Mouse (Mus musculus) gastrocnemius, postnatal 14 days (tissue): ENCODE measurements around the gene Ucma. TPM values are rescaled to one million over a fixed set of nuclear protein-coding genes. Genes with fewer than 3 reads are reported as not detected.

ENCODE experiments used
- DNase-seq: peaks from one replicate; pipeline ENCODE4 v3.0.0; 2021; ENCODE audit warnings: mixed read lengths
- intact Hi-C: fragments of 180-260 bp; cut with DNase I; formaldehyde crosslinking; loops from one replicate; pipeline ENCODE4 v1.15.1; 2025; ENCODE audit warnings: low total_unique reads
- total RNA-seq, 2 experiments: library from RNA; stranded (reverse); gene quantifications; 2 replicates each; pipeline ENCODE4 v1.2.3; 2021

Ucma gene
- total RNA-seq, 2 experiments from 2014 or later: 0.39 TPM; not detected in 1

DNA sequence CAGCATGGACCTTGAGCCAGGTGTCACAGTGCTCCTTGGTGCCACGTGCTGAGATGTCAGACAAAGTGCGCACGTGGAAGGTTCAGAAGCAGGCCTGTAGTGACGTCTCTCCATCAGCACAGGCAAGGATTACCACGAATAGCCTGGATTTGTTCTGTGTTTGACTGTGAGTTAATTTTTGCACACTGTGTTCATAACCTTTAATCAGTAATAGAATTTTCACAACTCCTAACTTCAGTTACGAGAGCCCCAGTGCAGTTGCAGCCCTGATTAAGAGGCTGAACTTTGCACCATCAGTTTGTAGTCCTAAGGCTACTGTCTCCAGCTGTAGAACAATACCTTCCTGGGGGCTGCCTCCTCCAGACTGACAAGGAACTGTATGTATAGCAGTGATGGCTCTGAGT, 20.5 kb downstream of the Ucma start:
- intact Hi-C loops: no loop called here
- DNase-seq: no peak

DNA sequence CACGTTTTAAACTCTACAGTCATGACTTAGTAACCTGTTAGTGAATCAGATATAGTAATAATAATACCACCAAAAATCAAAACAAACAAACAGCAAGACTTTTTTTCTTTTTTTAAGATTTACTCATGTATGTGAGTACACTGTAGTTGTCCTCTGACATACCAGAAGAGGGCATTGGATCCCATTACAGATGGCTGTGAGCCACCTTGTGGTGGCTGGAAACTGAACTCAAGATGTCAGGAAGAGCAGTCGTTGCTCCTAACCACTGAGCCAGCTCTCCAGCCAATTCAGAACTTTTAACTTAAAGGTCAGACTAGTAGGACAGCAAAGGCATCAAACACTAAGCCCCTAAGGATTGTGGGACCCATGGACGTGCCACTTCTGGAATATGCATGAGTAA, 23.0 kb downstream of the Ucma start:
- intact Hi-C loops: no loop called here
- DNase-seq: no peak

DNA sequence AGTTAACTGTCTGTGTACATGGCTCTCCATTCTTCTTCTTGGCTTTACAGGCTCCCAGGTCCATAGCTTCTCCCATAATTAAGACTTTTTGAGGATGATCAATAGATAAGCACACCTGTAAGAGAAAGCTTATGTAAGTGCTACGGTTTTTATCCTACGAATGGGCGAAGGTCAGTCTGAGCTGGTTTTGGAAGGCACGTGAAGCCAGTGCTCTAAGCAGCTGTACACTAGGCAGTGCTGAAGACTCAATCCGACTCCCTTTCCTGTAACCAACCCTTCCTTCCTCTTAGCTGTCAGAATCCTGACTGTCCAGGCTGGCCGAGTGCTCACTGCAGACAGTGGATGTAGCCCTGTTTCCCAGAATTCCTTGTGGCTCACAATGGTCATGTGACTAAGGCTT, 25.3 kb downstream of the Ucma start:
- intact Hi-C loops: no loop called here
- DNase-seq: no peak

DNA sequence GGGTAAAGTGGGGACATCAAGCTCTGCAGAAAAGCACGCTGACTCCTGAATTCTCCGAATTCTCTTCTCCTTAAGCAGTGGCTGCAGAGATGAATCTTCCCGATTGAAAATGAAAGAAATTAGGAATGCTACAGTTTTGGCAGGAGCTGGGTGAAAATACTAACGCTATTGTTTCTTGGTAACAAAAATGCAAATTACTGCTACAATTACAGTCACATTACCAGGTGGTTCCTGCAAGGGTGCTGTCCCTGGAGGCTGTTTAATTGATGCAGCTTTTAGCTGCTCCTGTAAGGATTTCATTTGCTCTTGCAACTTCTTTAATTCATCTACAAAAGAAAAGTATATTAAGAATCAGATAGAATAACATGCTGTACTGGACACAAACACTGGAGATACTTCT, 31.2 kb downstream of the Ucma start:
- intact Hi-C loops: no loop called here
- DNase-seq: no peak

DNA sequence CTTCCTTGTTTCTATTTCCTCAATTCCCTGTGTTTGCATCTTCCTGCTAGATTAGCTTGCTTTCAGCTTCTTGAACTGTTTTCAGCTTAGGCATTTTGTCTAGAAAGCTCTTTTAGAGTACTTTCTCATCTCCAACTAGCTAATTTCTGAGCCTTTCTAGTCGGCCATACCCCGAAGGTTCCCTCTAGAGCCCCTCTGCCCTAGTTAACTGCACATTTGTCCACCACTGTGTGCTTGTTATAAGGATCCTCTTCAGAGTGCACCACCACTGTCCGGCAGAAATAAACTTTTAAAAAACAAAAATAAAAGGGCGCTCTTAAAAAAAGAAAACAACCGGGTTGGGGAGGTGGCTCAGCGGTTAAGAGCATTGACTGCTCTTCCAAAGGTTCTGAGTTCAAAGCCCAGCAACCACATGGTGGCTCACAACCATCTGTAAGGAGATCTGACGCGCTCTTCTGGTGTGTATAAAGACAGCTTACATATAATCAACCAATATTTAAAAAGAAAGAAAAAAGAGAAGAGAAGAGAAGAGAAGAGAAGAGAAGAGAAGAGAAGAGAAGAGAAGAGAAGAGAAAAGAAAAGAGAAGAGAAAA, 36.1 kb downstream of the Ucma start:
- intact Hi-C loops: no loop called here

DNA sequence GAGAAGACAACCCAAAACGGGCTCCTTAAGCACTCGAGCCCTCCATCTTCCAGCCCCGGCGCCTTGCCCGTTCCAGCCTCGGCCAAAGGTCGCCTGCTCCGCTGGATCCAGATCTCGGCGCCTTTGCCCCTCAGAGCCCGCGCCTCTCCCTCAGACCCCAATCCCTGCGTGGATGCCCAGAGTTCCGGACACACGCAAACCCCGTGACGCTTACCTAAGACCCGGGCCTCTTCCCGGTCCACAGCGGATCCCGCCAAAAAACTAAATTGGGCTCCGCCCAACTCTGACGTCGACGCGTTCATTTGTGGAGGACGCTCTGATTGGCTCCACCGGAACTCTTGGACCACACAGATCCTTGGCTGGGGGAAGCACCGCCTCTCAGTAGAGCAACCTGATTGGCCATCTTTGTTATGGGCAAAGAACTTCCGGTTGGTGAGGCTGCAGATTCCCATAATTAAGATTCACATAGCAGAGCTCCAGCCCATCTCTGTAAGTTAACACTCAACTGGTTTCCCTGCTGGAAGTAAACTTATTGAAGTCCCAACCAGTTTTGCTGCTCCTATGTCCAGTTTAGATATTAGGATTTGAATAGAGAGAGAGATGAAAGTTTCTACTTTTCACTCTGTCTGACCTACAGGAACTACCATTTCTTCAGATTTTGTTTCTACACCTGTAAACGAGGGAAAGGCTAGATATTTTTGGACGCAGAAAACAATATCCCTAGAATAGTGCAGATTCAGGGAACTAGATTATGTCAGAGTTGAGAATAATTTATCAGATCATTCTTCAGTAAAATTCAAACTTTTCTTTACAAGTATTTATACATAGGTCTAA, 36.8 kb downstream of the Ucma start, which contains the start of gene Mcm10:
TSS of gene Mcm10 (minus strand) at position 301 of the 834 bp plus-strand sequence.
- intact Hi-C loops: no loop called here
- peak; percentile 91 for DNase-seq

More for the DNA sequence above, 36.1 kb downstream of the Ucma start:
- DNase-seq: no peak

DNA sequence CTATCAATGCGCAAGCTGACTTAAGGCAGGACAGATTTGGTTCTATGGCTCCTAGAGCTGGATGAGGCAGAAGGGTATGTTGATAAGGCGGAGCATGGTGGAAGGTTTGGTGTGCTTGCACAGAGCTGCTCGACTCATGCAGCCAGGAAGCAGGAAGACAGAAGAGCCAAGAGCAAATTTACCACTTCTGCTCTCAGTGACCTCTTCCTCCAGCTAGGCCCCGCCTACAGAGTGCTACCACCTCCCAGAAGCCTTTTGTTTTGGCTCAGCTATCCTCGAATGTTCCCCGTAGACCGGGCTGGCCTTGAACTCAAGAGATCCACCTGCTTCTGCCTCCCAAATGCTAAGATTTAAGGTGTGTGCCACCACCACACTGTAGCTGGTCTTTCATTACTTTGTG, 38.7 kb downstream of the Ucma start:
- DNase-seq: no peak
- intact Hi-C loops: no loop called here

DNA sequence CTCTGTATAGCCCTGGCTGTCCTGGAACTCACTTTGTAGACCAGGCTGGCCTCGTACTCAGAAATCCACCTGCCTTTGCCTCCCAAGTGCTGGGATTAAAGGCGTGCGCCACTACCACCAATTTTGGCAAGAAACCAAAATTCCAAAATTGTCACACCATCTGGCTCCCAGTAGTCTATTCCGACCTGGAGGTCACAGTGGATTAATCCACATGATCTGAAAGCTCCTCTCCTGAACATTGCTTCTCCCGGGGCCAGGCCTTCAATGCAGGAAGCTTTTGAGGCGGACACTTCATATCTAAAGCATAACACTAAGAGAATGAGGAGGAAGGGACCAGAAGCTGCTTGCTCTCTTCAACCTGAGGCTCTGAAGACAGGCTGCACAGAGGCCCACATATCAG, 39.6 kb downstream of the Ucma start:
- intact Hi-C loops: no loop called here
- DNase-seq: no peak

DNA sequence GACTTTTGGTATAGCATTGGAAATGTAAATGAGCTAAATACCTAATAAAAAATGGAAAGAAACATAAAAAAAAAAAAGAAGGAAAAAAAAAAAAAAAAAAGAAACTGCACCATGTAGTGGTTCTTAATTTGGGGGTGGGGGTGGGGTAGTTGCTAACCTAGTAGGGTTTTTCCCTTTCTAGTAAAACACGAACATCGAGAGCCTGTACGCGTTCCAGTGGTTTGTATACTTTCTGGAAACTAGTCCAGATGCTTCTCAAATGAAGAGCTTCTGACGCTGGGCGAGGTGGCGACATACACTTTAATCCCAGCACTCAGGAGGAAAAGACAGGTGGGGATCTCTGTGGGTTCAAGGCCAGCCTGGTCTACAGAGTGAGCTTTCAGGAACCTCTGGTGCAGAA, 41.0 kb downstream of the Ucma start:
- intact Hi-C loops: no loop called here
- DNase-seq: no peak

DNA sequence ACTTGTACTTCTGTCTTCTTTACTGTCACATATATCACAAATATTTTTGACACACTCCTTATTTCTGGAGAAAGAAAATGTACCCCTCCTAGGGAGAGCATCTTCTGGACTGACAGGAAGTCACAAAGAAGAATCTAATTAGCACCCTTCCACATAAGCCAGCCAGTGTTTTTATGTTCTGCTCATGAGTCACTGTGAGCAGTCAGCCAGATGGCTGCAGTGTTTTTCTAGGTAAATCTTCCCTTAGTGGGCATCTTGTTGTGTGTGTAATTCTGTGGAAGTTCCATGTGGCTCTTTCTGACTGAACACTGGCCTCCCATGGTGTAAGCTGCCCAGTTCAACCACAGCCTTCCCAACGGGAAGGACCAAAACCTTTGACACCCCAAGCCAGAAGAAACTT, 43.8 kb downstream of the Ucma start:
- DNase-seq: no peak
- intact Hi-C loops: no loop called here

DNA sequence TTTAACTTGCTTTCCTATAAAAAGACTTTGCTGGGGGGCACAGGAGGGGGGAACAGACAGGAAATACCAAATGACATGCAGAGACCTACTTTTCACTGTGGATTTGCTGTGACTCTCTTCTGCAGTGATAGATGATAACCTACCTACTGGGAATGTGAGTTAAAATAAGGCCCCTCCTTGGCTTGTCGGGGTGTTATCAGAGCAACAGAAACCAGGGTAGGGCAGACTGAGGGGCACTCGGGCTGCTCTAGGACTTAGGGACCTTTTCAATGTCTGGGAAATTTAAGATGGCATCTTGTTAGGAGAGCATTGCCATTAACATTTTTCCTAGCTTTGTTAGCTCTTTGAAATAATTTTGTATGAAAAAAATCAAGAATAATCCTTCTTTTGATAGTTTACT, 47.4 kb downstream of the Ucma start:
- intact Hi-C loops: no loop called here
- DNase-seq: no peak

DNA sequence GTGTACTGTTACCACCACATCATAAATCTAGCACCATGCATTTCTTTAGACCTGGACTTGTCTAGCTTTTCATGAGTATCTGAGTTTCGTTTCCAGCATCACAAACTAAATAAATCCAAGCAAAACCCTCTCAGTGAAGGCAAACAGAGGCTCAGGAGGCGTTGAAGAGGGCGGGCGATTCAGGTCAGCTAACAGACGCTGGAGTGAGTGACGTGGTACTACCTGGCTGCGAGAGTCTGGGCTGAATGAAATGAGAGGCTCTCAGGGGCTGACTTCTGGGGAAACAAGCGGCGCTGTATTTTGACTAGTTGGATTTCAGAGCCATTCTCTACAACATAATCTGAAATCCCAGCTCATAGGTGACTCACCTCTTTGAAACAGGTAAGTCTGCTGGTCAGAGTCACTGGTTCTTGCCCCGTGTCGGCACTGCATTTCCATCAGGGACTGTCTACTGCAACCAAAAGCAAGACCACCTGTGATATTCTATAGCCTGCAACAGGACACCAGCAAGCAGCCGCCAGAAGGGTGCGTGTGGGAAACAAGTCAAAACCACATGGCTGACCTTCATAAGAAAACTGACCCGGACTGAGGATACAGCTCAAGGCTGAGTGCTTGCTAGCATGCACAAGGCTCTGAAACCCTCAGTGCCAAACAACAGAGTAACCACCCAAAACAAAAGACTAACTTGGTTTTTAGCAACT, 47.9 kb downstream of the Ucma start:
- intact Hi-C loops: no loop called here
- no peak for DNase-seq

DNA sequence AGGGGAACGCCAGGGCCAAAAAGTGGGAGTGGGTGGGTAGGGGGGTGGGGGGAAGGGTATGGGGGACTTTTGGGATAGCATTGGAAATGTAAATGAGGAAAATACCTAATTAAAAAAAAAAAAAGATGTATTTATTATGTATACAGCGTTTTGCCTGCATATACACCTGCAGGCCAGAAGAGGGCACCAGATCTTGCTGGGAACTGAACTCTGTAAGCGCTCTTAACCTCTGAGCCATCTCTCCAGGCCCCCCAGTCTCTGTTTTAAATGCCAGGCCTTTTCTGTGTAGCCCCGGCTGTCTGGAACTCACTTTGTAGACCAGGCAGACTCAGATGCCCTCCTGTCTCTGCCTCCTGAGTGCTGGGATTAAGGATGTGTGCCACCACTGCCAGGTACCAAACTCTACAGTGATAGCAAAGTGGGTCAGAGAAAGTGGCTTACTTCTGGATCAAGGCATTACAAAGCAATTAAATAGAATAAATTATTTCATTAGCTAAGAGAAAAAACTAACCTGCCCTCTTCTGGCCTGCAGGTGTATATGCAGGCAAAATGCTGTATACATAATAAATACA, 49.3 kb downstream of the Ucma start:
- intact Hi-C loops: loop anchor here (5.0 kb wide), 1 partner anchor 108 kb away; the partner anchor contains the start of gene Phyh
- DNase-seq: no peak

DNA sequence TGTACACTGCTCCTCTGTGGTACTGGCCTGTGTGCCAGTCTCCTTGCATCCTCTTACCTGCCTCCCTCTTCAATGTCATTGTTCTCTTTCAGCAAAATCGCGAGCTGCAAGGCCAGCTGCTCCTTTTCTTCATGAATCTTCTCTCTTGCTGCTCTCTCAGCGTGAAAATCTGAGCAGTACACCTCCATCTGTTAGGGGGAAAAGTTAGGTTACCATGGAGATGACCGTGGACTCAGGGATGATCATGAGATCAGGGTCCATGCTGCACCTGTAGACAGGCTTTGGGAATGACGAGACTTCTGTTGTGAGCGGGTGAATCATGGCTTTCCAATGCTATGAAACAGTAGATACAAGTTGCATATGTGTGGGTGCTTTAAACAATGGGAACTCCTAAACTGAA, 51.1 kb downstream of the Ucma start:
- intact Hi-C loops: loop anchor here (5.0 kb wide), 1 partner anchor 110 kb away; the partner anchor contains the start of gene Phyh
- no peak for DNase-seq

DNA sequence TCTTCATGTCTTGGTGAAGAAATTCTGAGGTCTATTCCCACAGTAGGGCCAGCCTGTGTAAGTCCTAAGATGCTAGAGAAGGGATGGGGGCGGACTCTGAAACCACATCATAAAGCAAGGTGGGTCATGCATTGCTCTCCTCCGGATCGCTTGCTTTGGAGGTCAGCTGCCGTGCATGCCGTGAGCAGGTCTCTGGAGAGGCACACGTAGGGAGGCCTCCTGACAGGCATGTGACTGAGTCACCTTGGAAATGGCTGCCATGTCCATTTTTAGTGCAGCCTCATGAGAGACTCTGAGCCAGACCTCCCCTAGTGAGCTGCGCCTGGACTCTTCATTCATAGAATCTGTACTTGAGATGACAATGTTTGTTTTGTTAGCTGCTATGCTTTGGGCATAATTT, 52.1 kb downstream of the Ucma start:
- intact Hi-C loops: loop anchor here (5.0 kb wide), 1 partner anchor 111 kb away; the partner anchor contains the start of gene Phyh
- no peak for DNase-seq

DNA sequence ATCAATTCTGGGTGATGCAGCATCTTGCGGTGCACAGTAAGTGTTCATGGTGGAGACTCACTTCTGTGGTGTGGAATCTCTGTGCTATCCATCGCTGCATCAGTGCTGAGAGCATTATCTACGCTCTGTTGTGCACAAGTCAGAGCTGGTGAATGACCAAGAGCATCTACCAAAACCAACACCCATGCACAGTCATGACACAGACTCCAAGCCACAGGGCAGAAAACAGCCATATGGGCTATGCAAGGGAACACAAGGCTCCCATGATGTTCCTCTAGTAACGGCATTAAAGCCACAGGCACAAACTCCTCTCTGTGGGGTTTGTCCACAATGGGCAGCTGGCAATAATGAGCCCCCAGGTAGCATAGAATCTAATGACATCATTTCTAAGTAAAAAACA, 53.9 kb downstream of the Ucma start:
- no peak for DNase-seq
- intact Hi-C loops: loop anchor here (5.0 kb wide), 1 partner anchor 113 kb away; the partner anchor contains the start of gene Phyh

DNA sequence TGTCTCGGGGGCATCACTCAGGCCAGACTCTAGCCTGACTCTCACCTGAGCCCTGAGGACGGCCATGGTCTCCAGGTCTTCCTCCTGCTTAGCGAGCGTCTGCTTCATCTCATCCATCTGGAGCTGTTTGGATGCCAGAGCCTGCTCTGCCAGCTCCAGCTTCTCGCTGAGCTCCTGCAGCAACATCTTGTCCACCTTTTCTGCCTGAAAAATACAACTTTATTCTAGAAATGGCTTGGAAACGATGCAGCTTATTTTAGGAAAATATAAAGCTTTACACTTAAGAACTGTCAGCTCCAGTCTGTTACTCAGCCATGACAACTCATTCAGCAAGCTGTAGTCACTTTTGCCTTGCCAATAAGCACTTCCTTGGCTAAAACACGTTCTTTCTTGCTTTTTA, 55.3 kb downstream of the Ucma start:
- intact Hi-C loops: no loop called here
- DNase-seq: no peak

DNA sequence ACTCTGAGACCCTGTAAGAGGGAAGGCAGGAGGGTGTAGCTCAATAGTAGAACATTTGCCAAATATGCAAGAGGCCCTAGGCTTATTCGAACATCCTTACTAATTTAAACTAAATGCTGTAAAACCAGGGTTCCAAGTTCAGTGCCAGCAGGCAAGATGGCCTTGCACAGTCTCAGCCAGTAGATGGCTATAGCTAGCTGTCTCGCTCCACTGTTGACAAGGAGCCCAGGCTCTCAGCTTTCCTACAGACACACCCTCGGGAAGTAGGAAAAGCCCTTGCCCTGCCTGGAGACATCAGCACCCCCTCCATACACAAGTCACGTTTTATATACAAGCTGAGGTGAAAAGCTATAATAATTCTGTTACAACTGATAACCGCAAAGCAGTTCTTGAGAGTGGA, 56.7 kb downstream of the Ucma start:
- intact Hi-C loops: no loop called here
- no peak for DNase-seq

DNA sequence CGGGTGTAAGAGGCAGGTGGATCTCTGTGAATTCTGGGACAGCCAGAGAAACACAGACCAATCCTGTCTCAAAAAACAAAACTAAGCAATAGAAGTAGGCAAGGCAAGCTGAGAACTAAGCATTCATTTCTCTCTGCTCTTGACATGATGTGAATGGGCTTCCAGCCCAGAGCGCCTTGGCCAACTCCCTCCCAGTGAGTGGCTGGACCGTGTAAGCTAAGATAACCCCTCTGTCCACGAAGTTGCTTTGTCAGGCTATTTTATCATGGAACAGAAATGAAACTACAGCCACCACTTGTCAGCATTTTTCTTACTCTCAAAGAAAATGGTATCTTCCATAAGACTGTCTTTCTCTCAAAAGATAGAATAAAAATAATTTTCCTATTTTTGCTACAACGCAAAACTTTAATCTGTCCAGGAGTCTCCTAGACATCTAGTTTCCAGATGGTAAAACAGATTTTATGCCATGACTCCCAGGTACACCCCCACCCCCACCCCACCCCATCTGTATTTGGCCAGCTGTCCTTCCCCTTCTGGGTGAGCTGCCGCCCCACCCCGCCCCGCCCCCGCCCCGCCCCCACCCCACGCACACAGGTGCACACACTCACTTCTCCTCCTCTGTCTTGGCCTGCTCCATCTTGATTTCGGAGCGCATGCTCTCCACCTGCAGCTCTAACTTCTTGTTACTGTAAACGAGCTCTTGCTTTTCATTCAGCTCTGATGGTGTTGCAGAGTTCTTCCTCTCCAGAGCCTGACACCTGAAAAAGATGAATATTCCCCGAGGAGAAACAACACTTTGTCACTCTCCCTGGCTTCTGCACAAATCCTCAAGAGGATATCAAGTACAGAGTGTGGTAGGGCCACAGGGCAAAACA, 57.9 kb downstream of the Ucma start:
- intact Hi-C loops: no loop called here
- DNase-seq: peak; percentile 29
